Mouse (Mus musculus) heart, adult 9 months (tissue): ENCODE data around the gene Hoxc10.

Experiments
- DNase-seq, 2 experiments: peaks; one replicate each; pipeline ENCODE4 v3.0.0; 2022; ENCODE audit warnings: low spot score in 2 of 2

The Hoxc10 gene

DNA sequence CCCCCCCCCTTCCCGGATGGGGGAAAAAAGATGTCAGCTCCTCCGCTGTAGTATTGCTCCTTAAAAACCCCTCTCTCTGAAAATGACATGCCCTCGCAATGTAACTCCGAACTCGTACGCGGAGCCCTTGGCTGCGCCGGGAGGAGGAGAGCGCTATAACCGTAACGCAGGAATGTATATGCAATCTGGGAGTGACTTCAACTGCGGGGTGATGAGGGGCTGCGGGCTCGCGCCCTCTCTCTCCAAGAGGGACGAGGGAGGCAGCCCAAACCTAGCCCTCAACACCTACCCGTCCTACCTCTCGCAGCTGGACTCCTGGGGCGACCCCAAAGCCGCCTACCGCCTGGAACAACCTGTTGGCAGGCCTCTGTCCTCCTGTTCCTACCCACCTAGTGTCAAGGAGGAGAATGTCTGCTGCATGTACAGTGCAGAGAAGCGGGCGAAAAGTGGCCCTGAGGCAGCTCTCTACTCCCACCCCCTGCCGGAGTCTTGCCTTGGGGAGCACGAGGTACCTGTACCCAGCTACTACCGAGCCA lies at the start of gene Hoxc10:
Hoxc10 (plus strand) TSS at position 21 of the 536 bp plus-strand sequence.
- DNase-seq, result no peak

DNA sequence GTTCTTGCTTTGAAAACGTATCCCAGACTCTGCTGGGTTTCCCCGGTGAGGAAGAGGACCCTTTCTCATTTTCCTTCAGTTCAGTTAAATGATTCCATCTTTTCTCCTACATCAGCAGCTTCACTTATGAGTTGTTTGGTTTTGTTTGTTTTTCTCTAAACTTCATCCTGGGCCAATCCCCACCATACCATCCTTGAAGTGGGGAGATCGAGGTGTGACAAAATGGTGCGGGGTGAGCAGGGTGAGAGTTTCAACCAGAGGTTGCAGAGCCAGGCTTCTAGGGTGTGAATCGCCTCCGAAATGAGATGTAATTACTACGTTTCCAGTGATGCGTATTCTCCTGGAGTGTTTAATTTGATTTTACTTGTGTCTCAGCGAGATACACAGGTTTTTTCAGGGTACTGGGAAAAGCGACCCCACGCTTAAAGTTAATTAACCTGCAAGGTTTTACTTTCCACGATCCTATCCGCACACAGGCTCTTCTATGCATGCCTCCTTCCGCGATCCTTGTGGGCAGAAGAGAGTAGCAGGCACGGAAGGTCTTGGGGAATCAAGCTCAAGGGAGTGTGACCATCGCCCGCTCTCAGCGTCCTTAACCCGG lies 48.5 kb upstream of the Hoxc10 start:
- no peak for DNase-seq

DNA sequence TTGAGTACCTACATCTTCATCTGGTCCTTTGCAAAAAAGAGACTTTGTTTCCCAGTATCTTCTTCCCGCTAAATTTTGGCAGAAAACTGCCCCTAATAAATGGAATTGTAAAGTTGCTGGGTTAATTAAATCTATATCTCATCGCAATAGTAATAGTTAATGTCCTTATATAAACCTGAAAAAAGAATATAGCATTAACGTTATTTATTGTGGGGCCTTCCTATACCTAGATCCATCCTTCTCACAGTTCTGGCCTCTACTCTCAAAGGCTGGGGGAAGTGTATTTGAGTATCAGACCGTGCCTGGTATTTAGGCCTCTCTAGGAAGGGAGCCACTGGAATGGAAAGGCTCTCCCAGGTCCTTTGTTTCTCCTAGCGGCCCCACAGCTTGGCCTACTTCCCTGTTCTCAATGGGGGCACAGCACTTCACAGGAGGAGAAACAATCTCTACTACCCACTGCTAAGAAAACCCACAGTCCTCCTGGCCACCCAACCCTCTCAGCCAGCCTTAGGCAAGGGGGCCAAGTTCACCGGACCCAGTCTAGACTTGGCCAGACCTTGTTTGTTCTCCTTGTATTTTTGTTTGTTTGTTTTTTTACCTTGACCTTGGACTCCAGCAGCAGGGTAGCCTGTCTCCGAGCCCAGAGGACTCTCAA lies 47.9 kb upstream of the Hoxc10 start:
- DNase-seq, result no peak

DNA sequence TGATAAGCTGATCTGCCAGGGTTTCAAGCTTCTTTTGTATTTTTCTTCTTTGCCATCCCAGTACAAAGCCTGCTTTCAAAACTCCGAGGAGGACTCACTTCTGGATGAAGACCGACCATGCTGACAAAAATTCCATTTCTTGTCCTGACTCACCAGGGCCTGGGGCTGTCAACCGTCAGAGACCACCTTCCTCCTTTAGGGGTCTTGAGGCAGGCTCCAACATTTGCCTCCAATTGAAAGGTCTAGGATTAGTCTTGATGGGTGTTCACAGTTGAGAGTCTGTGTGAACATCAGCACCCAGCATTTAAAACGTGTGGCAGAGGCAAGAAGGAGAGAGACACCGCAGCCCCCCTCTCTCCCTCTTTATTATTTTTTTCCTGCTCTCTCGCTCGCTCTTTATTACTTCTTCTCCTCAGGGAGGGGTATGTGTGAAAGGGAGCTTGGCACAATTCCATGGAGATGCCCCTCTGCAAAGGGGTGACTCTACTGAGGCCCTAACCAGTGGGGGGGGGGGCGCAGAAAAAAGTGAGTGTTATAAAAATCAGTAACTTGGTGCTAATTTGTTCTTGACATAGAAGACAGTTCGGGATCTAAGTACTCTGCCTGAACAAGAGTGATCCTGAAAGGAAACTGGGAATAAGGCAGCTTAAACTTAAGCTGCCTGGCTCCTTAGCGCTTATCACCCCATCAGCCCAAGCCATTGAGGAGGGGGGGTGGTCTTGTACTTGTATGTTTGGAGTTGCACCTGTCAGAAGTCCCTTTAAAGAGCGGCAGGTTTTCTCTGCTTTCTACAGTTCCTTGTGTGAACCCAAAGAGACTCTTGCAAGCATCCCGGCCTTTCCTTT lies 47.0 kb upstream of the Hoxc10 start:
- DNase-seq, result no peak

DNA sequence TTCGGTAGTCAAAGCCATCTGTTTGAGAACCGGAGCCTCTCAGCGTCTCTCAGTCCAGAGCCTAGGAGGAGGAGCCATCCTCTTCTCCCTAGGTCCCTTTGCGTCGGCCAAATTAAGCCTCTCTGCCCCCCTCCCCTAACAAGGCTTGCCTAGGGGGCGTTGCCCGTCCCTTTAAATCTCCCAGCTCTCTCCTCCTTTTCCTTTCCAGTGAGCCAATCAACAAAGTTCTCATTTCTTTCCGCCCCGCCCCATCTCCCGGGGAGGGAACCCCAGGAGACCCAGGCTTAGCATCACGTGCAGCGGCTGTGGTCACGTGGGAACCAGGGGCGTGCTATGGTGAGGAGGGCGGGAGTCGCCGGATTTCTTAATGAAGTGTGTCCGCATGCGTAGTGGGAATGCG lies 46.0 kb upstream of the Hoxc10 start:
- DNase-seq, result peak; percentile 29 to 39

DNA sequence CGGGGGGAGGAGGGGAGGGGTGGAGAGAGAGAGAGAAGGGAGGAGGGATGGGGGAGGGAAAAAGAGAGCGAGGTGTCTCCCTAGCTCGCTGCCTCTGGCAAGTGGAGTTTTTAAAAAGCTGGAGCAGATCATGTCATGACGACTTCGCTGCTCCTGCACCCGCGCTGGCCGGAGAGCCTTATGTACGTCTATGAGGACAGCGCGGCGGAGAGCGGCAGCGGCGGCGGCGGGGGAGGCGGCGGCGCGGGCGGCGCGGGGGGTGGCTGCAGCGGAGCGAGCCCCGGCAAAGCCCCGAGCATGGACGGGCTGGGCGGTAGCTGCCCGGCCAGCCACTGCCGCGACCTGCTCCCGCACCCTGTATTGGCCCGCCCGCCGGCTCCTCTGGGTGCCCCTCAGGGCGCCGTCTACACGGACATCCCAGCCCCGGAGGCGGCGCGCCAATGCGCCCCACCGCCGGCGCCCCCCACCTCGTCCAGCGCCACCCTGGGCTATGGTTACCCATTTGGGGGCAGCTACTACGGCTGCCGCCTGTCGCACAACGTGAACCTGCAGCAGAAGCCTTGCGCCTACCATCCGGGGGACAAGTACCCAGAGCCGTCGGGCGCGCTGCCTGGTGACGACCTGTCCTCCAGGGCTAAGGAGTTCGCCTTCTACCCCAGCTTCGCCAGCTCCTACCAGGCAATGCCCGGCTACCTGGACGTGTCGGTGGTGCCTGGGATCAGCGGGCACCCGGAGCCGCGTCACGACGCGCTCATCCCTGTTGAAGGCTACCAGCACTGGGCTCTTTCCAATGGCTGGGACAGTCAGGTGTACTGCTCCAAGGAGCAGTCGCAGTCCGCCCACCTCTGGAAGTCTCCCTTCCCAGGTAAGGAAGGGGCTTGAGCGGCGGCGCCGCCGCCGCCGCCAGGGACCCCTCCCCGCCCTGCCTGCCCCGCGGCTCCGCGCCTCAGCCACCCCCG lies 45.3 kb upstream of the Hoxc10 start, which contains the start of gene Hoxc13:
Hoxc13 (plus strand) TSS at position 51 of the 959 bp plus-strand sequence.
- DNase-seq, result no peak

DNA sequence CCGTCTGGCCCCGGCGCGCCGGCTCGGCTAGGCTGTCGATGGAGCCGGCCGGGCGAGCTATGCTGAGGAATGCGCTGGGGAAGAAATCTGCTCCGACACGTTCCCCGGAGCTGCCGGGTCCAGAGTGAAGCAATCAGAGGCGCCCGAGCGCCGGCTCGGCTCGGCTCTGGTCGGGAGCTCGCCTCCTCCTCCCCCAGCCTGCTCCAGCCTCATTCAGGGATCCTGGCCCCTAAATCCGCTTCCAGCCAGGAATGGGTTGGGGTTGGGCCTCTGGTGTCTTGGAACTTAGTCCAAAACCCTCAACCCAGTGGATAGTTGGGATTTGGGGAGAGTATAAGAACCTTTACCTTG lies 44.6 kb upstream of the Hoxc10 start:
- no peak for DNase-seq

DNA sequence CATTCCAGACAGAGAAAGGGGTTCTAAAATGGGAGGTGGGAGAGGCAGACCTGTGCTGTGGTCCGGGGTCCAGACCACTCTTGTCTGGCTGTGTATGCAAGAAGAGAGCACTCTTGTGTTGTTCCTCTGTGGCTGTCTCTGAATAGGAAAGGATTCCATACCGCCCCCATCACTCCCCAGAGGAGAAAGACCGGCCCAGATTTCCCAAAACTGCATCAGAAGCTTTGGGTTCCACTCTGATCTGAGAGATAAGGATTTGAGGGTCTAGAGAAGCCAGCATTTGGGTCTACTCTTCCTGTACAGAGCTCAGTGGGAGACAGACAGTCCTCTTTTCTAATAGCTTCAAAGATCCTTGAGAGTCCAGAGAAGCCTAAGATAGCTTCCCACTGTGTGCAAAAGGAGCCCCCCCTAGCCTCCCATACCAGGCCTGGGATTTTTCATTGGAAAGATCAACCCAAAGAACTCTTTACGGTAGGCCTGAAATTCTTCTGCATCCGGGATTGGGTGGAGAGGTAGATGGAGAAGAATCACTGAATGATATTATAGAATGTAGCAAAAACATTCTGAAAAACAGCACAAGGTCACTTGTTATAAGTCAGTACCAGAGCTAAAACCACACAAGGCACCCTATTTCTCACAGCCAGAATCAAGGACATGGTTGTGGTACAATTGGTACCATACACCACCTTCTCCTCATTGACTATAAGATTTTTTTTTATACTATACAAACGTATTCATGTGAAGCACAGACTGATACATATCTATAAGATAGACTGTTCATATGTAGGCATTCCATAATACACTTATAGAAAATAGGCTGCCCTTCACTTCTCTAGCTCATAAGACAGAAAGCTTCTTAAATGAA lies 43.7 kb upstream of the Hoxc10 start:
- no peak for DNase-seq

DNA sequence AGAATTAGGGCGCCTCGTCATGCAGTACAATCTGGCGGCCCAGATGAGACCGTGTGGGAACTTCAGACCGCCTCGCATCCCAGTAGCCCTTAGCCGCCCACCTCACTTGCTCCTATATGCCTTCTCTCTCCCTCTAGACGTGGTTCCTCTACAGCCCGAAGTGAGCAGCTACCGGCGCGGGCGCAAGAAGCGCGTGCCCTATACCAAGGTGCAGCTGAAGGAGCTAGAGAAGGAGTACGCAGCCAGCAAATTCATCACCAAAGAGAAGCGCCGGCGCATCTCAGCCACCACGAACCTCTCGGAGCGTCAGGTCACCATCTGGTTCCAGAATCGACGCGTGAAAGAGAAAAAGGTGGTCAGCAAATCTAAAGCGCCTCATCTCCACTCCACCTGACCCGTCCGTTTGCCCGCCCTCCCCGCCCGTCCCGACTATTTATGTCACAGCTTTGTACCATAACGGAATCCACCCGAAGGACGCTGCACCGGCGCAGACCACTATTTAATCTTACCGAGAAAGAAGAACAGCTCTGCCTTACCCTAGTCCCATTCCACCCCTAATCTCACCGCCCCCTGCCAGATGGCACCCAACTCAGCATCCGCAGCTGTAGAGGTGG lies 39.5 kb upstream of the Hoxc10 start:
- DNase-seq, result no peak

DNA sequence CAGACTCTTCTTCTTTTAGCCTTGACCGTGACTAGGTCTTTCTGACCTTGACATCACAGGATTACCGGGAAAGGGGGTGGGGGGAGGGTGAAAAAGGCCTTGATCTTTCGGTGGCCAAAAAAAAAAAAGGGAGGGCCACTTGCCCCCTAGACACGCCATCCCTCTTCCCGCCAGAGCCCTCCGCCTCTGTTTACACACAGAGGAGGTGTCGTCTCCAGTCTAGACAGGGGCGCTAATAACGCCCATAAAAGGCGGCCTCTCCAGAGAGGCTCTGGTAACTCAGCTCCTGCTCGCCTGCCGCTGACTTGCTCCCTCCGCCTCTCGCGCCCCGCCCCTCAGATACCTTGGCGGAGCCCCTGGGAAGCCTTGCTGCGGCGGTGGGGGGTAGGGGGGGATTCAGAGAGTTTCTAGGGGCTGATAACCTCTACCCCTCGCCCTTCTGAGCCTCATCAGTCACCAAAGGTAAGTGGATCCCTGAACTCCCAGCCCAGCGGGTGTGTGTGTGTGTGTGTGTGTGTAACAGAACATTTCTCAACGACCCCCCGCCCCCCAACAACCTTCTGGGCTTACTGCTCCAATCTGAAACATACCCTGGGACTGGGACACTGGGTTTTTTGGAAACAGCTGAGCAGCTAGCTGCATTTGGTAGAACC lies 34.8 kb upstream of the Hoxc10 start:
- no peak for DNase-seq

DNA sequence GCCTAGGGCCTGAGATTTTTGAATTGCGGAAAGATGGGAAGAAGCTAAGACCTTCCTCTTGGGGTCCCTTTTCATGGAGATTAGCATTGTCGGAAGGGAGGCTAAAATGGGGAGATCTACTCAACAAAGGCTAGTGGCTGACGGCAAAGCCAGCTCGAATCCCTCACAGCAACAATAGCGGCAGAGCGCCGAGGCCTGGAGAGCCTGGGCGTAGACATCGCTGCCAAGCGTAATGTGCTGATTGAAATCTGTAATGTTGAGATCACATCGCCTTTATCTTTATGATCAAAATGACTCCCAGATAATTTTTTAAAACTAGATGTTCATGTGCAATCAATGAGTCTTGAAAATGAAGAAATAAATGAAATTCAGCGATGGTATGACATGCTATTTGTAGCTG lies 32.2 kb upstream of the Hoxc10 start:
- no peak for DNase-seq

DNA sequence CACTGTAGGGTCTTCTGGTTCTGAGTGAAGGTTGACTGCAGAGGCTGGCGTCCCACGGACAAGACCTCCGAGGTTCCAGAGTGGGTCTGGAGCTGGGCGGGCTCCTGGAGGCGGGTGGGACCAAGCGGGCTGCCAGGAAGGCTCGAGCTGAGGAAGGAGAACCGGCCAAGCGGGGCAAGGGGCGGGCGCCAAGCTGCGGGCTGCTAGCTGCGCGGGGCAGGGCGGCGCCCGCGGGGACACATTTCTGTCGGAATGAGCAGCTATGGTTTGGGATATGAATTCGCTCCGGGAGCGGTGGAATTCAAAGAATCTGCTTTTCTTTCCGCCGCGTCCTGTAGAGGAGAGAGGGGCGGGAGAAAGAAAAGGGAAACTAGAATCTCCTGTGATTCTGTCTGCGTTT lies 31.7 kb upstream of the Hoxc10 start:
- no peak for DNase-seq

DNA sequence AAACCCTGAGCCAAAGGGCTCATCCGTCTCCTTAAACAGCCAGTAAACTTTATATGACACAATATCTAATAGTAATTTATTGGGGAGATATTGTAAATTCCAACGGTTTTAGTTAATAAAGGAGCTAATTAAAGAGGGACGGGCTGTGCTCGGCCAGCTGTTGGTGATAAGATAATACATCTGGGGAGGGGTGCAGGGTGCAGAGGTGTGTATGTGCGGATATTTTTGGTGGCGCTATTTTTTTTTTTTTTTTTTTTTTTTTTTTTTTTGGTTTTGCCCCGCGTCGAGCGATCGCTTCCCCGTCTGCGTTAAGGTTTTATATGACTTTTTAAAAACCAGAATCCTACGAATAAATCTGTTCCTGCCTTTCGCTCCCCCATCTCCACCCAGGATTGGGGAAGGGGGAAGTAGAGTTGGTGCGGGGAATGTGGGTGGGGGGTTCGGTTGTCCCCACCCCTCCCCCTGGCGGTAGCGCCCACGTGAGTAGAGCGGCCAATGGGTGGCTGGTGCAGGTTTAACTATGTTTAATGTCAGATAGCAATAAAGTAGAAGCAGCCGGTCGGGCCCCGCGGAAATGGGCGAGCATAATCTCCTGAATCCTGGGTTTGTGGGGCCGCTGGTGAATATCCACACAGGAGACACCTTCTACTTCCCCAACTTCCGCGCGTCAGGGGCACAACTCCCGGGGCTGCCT lies 30.2 kb upstream of the Hoxc10 start, which contains the start of gene Hoxc12:
Hoxc12 (plus strand) TSS at position 479 of the 694 bp plus-strand sequence.
- no peak for DNase-seq

DNA sequence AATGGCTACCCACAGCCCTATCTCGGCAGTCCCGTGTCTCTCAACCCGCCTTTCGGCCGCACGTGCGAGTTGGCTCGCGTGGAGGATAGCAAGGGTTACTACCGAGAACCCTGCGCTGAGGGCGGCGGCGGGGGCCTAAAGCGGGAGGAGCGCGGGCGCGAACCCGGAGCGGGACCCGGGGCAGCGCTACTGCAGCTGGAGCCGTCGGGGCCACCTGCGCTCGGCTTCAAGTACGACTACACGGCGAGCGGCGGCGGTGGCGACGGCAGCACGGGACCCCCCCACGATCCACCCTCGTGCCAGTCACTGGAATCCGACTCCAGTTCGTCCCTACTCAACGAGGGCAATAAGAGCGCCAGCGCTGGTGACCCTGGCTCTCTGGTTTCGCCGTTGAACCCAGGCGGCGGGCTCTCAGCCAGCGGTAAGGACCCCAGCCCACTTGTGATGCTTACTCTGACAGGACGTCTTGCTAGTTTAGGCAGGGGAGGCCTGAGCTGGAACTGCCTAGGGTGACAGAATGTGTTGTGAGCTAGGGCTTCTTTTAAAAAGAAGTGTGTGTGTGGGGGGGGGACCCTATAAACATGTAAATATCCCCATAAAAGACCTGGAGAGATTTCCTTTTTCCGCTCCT lies 29.4 kb upstream of the Hoxc10 start:
- no peak for DNase-seq

DNA sequence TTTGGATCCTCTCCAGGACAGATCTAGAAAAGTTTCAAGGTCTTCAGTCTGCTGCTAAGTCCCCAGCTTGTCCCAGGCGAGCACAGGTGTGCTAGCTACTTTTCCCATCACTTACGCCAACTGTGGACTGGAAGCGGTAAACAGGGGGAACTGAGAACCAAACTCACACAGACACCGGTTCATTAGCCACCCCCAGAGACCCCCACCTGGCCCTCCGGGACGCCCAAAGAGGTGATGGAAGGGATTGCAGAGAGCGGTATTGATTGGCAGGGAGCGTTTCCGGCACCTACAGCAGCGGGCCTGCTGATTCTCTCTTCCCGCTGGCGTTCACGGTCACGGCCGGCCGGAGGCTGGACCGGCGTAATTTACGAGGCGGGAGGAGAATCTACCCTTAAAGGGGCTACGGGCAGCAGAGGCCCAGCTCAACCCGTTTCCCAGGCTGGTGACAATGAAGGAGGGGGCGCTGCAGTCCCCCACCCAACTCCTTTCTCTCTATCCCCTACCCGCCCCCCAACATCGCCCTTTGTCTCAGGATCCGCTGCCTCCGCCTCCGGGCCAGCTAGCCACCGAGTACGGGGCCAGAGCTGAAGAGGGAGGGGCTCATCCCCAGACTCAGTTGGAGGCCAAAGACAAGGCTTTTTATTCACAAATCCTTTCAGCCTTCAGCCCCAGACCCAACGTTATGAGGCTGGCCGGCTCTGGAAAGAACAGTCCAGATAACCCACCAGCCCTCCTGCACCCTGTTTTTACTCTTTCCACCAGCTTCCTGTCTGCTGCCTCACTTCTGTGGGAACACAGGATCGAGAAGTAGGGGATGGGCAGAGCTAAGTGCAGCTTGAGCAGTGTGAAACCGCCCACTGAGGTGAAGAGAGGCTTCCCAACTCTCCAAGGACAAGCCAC lies 27.1 kb upstream of the Hoxc10 start:
- DNase-seq, result no peak

DNA sequence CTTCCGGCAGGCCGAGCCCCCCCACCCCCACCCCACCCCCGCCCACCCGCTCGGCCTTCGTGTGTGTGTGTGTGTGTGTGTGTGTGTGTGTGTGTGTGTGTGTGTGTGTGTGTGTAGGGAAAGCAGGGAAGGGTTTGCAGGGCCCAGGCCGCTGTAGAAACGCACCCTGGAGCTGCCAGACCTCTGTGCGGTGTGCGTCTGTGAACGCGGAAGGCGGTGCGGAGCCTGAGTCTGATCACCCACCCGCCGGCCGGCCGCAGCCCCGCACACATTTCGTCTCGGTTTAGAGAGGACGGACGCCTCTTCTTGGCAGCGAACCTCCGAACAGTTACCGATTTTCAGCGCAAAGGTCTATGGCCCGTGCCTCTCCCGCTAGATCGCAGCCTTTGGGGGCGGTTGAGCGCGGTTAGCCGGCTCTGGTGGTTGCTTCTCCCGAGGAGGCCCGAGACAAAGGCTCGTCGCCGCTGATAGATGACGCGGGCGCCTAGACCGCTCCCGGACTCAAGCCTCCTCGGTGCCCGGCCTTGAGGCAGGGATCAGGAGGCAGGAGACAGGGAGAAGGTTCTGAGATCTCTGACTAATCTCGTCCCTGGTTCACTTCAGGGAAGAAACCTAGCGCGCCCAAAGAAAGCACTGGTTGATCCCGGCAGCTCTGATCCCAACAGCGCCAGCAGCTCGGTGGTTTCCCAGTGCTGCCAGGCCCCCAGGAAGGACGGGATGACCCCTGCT lies 23.7 kb upstream of the Hoxc10 start:
- no peak for DNase-seq

DNA sequence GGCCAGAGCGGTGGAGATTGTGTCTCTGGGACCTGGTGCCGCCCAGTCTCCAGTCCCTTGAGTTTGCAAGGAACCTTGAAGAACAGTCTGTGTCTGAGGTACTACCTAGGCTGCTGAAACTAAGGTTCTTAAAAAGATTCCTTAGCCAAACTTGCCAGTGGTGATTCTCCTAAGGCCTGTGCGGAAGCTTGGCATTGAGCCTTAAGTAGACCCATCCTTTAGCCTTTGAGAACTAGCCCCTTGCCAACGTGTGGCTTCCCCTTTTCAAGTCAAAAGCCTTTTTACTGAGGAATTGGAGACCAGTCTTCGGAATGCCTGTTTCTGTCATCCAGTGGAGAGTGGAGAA lies 23.2 kb upstream of the Hoxc10 start:
- DNase-seq, result no peak
